Mouse (Mus musculus) frontal cortex, adult (tissue): ENCODE measurements around the gene Apod.
"Not testable (repeated sequence)": the region's sequence is repeated elsewhere in the genome, so short reads cannot be mapped to it uniquely, and the experiment has no call there.

Experiments used
- ATAC-seq: cut with Nextera tagmentation; 2 replicates; pipeline ENCODE4 v1.9.2; 2017; ENCODE audit warnings: mild to moderate bottlenecking, moderate library complexity, mixed read lengths; ENCODE audit not compliant: low TSS enrichment

The Apod gene

DNA sequence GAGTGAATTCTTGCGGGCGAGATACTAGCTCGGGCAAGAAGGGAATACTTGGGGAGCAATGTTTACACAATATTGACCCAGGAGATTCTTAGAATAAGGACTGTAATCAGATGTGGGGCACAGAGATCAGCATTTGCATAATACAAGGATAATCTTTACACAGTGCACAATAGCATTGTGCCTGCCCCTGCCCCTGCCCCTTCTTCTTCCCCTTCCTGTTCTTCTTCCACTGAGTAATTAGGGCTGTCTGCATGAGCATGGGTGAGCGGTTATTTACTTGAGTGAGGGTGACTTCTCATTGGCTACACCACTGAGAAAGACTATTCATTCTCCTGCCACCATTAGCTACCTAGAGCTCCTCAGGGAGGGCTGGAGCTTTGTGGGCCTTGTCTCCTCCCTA lies 6.9 kb upstream of the Apod start:
- no peak for ATAC-seq

DNA sequence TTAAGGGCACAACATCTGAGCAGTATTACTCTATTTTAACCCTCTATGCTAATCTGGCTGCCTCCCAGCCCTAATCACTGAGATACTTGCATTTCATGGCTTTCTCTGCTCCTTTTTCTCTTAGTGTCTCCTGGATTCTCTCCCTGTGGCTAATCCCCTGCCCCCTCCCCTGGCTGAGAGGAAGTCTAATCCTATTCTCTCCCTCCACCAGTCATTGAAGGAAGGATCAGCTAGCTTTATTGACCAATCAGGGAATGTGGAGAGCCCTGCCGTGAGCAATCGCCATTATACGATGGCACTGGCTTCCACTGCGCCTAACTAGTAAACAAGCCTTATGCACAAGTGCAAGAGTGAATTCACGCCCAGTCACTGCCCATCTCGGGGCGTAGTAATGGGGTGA lies 6.3 kb upstream of the Apod start:
- ATAC-seq: no peak

DNA sequence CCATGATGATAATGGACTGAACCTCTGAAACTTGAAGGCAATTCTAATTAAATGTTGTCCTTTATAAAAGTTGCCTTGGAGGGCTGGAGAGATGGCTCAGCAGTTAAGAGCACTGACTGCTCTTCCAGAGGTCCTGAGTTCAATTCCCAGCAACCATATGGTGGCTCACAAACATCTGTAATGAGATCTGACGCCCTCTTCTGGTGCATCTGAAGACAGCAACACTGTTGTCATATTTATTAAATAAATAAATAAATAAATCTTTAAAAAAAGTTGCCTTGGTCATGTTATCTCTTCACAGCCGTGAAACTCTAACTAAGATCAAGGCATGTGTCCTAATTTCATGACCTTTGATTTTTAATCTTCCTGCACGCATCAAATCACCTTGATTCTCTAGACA lies 5.1 kb upstream of the Apod start:
- ATAC-seq: not testable (repeated sequence)

DNA sequence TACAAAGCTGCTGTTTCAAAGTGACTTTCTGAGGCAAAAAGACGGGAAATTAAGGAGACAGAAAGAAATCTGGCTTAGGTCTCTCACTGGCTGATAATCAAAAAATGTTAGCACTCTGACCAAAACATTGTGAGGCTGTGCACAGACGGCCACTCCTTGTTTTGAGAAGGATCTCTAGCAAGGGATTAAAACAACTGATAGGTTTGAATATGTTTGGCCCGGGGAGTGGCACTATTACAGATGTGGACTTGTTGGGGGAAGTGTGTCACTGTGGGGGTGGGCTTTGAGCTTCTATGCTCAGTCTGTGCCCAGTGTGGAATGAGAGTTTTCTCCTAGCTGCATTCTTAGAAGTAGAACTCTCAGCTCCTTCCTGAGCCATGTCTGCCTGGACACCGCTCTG lies 4.7 kb upstream of the Apod start:
- no peak for ATAC-seq

DNA sequence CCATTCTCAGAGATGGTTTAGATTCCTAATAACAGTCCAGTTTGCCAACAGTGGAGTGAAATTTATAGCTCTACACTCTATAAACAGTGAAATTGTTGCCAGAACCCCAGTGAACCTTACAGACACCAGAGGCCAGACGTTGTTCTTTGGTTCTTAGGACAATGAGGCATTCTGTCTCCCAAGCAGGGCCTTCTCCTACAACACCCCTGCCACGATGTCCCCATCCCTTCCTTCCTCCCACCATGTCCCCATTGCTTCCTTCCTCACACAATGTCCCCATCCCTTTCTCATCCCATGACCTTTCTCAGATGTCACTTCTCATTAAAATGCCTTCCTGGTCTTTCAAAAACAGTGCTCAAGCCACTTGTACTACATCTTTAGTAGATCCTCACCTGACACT lies 3.8 kb upstream of the Apod start:
- ATAC-seq: no peak

DNA sequence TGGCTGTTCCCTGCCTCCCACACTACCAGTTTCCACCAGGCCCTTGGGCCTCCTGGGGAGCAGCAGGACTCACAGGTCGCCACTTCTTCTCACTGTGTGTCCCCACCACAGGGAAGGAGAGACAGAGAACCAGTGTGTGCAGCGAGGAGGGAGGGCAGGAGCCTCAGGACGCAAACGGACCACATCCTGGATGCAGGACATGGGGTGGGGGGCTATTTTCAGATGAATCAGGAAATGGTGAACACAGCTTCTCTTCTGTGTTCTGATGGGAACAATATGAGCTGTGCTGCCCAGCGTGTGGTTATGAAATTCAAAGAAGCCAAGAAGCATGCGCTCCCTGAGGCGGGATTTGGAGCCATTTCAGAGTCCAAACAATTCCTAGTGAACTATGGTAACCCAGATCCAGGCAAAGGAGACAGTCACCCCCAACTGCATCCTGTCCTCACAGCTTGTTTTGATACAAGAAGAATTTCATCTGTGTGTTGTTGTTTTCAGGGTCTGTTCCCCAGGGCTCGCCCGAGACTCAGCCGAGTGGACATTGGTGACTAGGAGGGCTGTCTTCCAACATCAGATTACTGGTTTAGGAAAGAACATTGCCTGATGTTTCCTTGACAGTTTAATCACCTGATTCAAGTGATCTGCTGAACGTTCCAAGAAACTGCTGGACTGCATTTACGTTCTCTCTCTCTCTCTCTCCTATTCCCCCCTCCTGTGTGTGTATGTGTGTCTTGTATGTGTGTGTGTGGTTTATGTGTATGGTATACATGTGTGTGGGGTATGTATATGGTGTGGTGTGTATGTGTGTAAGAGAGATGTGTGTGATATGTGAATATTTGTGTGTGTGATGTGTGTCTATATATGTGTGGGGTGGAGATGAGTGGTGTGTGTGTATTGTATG lies 1.9 kb upstream of the Apod start:
- not testable (repeated sequence) for ATAC-seq

DNA sequence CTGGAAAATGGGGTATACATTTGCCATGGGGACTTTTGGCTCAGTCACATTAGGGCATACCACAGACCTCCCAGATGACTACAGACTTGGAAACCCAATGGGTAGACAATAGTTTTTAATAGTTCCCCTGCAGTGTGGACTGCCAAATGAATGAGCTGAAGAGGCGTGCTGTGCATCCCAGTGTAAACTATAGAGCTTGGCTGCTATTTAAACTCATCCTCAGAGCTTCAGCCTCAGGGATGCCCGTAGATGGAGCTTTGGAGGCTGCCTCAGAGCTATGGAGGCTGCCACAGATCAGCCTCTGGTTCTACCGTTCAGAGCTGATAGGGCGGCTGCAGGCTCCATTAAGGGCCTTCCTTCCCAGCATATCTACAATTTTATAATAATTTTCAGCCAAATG lies 686 bp upstream of the Apod start:
- peak; percentile 78 for ATAC-seq

DNA sequence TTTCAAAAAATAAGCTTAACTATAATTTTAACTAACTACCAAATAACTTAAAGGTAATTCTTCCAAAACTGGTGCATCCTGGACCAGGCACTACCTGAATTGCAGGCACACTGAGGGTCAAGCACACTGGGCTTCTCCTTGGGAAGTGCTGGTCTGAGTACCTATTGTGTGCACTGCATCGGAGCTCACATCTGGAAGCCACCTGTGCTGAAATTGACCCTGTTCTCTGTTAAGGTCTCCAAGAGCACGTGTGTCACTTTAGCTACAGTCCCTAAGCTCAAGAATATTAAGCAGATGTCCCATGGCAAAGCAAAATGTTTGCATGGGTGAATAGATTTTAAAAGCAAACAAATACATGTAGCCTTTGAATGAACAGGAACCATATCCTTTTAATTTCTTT lies 997 bp downstream of the Apod start:
- no peak for ATAC-seq

DNA sequence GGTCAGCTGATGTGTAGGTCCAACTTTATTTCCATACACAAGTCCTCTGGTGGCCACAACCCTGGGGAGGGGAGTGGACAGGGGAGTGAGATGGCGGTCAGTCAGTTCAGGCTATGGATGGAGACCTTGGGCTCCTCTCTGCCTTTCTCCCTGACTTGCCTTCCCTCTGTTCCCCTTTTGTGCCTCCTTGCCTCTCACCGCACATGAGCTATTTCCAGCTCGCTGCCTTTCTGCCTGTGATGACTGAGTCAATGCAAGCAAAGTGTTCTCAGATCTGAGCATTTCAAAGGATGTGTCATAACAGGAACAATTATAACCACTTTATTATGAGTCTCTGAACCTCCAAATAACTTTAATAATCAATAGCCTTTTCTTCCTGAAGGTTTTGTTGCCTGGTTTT lies 2.3 kb downstream of the Apod start:
- peak; percentile 67; the same call in 1 of the 2 replicates for ATAC-seq

DNA sequence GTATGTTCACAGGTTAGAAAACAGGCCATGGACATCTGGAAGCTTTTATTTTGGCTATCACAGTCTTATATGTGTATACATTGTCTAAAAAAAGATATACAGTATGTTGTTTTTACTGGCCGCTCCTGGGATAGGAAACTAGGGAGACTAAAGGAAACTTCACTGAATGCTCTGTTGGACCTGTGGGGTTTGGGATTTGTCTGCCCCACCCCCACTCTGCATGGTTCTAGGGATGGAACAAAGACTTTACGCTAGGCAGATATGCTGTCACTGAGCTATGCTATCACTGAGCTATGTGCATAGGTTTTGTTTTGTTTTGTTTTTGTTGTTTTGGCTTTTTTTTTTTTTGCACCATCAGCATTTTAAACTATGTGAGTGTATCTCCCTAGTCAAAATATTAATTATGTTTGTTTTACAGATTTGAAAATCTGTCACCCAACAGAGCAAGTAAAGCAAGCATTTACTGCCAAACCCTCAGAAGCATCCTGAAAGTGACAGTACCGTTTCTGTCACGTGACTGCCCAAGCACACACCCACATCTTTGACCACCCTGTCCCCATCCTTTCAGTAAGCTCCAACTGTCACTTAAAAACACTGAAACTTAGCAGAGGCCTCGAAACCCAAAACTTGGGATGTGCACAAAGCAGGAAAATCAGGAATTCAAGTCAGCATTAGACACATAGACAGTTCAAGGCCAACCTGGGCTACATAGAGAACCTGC lies 9.2 kb downstream of the Apod start:
- ATAC-seq: no peak

DNA sequence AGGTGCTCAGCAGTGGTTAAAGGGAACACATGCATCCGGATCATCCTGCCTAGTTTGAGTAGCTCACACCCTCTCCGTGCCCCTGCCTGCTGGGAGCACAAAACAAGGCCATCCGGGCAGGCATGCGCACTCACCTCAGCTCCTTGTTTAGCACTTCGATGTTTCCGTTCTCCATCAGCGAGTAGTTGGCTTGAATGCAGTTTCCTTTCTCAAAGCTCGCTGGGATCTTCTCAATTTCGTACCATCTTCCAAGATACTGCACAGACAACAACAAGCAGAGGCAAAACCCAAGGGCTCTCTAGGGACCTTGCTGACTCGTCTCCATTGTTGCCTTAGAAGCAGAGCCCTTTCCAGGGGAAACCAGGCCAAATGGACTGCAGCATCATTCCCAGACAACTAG lies 11.3 kb downstream of the Apod start:
- no peak for ATAC-seq

DNA sequence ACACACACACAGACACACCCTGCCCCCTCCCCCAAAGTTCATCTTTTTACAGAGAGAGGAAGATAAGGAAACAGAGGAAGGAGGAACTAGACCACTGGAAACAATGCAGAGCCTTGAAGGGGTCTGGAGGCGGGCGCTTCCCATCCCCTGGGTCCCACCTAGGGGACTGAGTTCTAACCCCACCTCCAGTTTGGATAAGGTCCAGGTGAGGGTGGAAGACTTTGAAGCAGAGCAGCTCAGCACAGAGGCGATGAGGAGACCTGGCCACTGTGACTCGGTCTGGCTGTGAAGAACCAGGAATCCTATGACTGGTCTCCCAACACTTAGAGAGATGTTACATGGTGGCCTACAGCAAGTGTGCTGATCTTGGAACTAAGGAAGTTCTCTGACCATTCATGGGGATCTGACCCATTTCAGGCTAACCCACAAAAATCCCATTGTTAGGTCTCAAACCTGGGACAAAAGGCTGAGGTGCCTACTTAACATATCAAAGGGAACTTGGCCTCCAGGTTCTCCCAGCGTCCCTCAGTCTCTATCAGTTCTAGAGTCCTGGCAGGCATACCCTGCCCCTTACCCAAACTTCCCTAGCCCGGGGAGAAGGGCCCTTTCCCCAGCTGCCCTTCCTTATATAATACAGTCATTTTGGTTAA lies 13.6 kb downstream of the Apod start:
- no peak for ATAC-seq

DNA sequence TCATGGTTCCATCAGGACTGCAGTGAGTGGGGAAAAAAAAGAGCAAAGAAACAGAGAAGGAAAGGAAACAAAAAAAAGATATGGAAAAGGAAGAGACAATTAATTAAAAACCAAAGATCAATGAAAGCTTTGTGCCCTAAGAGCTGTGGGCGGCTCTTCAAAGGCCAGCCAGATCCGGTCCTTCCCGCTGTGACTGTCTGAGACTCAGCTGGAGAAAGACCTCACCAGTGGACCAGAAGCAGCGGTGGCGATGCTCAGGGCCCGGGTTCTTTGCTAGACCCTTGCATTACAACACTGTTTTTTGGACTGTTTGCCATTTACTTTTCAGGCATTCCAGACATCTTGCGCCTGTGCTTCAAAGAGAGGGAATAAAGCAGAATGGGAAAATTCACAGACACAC lies 14.1 kb downstream of the Apod start:
- no peak for ATAC-seq

DNA sequence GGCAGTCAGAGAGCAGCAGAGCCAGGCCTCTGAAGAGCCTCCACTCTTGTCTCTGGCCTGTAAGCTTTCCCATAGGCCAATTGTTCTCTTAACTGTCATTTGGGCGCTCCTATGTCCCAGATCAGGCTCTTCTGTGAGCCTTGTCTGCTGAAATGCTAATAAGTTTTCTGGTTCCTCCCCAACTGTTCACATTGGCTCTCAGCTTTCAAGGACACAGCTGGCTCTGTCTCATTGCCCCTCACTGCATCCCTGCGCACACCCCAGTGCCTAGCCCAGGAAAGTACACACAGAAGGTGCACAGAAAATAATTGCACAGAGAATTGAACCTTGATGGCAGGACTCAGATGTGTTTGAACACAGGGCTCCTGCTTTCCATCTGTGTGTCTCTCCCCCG lies 14.7 kb downstream of the Apod start:
- ATAC-seq: no peak

DNA sequence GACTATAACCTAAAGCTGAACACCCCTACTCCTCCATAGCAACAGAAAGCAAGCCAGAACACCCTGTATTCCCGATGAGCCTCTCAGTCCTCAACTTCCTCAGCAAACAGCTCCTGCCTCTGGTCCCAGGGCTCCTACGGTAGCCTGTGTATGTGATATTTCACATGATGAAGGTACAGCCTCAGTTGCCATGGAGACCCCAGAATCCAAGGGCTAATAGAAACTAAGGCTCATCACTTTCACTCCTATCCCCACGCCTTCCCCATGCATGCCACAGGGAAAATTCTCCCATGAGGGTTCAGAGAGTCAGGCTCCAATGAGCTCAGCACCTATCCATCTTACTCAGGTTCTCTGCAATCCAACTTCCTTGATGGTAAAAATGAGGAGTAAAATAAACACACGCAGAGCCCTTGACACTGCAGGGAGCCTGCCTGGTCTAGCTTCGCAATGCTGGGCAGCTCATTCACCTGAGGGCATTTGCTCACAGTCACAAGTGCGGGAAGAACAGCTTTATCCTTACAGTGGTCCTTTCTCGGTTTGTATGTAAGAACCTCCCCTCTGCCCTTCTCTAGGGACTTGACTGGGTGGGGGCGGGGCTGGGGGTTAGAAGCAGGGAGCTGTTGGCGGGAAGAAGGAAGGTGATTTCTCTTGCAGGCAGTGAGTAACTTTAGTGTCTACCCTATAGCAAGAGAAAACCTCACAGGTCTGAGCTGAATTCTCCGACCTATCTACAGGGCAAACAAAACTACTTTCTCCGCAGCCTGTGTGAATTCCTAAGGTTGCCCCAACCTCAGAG lies 15.2 kb downstream of the Apod start:
- no peak for ATAC-seq

DNA sequence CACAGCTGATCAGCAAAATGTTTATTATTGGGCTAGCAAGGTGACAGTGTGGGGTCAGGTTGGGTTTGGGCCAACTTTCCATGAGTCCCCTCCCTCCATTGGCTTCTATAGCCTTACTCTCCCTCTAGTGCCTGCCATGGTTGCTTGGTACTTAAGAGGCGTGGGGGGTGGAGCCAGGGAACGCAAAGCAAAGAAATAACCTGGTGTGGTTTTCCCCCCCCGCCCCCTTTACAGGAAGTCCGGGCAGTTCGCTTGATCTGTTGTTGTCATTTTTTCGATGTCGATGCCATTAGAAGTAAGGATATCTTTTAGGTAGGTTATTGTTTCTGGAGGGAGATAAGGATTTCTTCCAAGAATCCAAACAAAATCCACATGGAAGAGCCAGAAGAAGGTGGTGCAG lies 17.5 kb downstream of the Apod start:
- ATAC-seq: no peak

DNA sequence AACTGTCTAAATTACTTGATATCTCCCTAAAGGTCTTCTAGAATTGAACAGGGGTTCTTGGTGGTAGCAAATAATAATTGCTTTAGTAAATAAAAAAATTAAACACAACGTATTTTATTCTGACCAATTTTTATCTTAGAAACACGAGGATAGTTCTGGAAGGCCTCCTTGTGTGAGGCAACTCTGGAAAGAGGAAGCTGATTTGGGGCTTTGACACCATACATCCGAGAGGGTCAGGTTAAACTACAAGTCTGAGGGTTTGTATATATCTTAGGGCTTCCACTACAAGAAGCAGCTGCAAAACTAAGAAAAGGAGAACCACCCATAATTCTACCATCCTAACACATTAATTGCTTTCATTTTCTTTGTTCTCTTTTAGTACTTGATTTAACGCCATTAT lies 20.8 kb downstream of the Apod start:
- no peak for ATAC-seq

DNA sequence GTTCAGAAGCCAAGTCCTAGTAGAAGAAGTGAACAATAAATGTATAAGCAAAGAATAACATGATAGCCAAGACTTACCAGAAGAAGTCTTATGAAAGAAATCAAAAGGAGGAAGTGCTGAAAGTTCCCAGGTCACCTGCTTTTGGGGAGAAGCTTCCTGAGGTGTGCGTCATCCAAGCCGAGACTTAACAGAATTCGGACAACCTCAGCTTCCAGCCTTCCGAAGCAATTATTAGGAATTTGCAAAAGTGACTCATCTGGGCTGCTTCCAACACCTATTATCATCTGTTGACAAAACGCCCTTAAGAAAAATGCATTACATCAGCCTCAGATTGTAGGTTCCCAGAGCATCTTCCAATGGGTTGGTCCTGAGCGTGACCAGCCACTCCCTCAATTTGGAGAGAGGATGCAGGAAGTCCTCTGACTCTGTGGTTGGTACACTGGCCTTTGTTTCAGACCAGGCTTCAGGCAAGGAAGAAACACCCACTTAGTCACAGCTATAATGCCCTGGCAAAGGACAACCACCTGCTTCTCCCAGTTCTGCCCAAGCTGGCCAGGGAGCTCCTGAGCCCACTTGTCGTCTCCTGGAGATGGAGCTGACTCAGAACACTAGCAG lies 23.8 kb downstream of the Apod start:
- no peak for ATAC-seq

DNA sequence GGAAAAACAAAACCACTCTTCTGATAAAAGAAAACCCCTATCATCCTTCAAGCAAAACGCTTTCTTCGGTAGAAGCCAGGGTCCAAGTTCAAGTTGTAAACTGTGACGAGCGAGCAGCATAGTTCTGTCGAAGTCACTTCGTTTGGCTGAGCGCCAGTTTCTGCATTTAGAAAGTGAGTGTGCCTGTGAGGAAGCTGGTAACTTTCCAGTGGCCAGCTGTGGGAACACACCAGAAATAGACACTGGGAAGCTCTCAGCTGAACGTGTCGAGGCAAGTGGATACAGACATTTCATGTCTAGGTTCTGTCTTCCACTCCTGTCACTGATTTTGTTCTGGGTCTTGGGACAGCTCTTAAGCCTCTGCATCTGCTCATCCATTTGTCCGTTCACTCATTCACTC lies 24.3 kb downstream of the Apod start:
- ATAC-seq: peak; percentile 85

DNA sequence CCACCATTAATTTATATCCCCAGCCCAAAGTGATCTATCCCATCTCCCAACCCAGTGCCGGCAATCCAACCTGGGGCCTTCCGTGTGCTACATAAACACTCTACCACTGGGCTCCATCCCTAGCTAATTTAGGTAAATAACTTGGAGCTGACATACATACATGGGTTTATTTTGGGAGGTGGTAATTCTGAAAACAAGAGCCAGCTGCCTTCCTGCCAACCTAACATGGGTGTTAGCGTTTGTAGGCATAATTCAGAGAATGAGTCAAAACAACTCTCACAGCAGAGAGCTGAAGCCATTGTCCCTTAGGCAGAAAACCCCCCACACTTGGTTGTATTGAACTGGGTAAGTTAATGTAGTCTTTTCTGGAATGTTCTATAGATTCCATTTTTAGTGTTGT lies 26.9 kb downstream of the Apod start:
- ATAC-seq: peak; percentile 88

DNA sequence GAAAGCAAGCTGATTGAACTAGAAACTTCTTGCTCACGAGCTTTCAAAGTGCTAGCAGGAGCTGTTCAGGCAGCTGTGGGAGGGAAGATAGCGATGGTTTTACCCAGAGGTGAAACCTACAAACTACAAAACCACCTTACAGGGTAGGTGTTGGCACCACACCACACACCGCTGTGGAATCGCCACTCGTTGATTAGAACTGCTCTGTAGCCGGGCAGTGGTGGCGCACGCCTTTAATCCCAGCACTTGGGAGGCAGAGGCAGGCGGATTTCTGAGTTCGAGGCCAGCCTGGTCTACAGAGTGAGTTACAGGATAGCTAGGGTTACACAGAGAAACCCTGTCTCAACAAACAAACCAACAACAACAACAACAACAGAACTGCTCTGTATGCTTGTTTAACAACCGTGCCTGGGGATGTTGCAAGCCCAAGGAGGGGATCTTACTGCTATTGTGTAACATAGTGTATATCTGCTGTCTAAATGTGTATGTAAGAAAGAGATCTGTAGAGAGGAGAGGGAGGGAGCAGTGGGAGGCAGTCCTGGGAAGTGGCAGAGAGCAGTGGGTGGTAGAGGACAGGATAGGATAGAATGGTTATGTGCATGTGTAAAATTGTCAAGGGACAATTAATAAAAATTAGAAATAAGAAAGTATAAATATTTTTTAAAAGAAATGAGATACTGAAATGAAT lies 27.7 kb downstream of the Apod start:
- ATAC-seq: no peak
